Mouse (Mus musculus) stomach, embryonic 15.5 days (tissue): ENCODE results near the gene Rfx1. TPM values are rescaled to one million over a fixed set of nuclear protein-coding genes. Genes with fewer than 3 reads are reported as not detected.

ENCODE experiments used
- ATAC-seq: fragments of 200-750 bp; cut with Nextera tagmentation; 2 replicates; pipeline ENCODE4 v1.8.0; 2017; ENCODE audit warnings: low read depth, moderate number of reproducible peaks, moderate TSS enrichment; ENCODE audit not compliant: insufficient read depth, low FRiP score
- H3K27ac ChIP-seq: fragments of 300-500 bp; sonication (generic); 2 replicates; pipeline ENCODE4 v1.5.1; 2015; ENCODE audit warnings: mild to moderate bottlenecking, inconsistent platforms
- H3K27me3 ChIP-seq: fragments of 300-500 bp; sonication (generic); replicated peaks from 2 replicates; pipeline ENCODE4 v1.6.1; 2015; ENCODE audit warnings: inconsistent platforms
- H3K36me3 ChIP-seq: fragments of 300-500 bp; sonication (generic); 2 replicates; pipeline ENCODE4 v1.6.1; 2015; ENCODE audit warnings: inconsistent platforms
- H3K4me1 ChIP-seq: fragments of 300-500 bp; sonication (generic); 2 replicates; pipeline ENCODE4 v1.6.1; 2015; ENCODE audit warnings: inconsistent platforms
- H3K4me2 ChIP-seq: fragments of 300-500 bp; sonication (generic); 2 replicates; pipeline ENCODE4 v1.6.1; 2015; ENCODE audit warnings: mild to moderate bottlenecking, inconsistent platforms
- H3K4me3 ChIP-seq: fragments of 300-500 bp; sonication (generic); replicated peaks from 2 replicates; pipeline ENCODE4 v1.5.1; 2015; ENCODE audit warnings: inconsistent platforms
- H3K9ac ChIP-seq: fragments of 300-500 bp; sonication (generic); 2 replicates; pipeline ENCODE4 v1.6.1; 2015; ENCODE audit warnings: inconsistent platforms
- H3K9me3 ChIP-seq: fragments of 300-500 bp; sonication (generic); 2 replicates; pipeline ENCODE4 v1.6.1; 2016; ENCODE audit warnings: inconsistent platforms
- WGBS: fragments of 180-500 bp; shearing (Covaris S2); methylation state at CpG from one replicate; pipeline ENCODE4 v1.1.7; 2015; 5-methylcytosine and 5-hydroxymethylcytosine counted together
- polyA plus RNA-seq: library from polyadenylated mRNA; unstranded; fragments of >200 nt; fragmentation: Nextera tagmentation; extraction: Ambion mirVana; gene quantifications from 2 replicates; pipeline ENCODE4 v1.2.1, GENCODE M21; 2015

Rfx1 gene
- polyA plus RNA-seq, 1 experiment from 2014 or later: 8.0 TPM

DNA sequence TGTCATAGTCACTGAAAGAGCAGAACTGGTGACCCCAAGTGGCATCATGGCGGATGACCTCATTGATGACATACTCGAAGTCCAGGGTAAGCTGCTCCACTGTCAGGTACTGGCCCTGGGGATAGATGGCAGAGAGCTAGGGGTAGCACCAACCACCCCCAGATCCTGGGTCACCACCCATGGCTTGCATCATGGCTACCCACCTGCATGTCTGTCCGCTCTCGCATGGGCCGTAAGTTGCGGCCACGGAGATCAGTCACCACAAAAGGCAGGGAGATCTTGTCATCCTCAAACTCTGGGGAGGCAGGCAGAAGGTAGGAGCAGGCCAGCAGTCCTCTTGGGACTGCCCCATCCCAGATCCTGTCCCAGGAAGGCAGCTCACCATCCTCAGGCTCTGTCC, 31.7 kb downstream of the Rfx1 start:
- Histone ChIP-seq H3K9me3 (no peaks in the 10 kb centered on the region), H3K4me1 (peaks cover 6% of the 10 kb centered on the region; the same call in 1 of the 2 replicates), H3K27me3 (no peaks in the 10 kb centered on the region), H3K4me2 (no peak overlapping the region), H3K4me3 (no peak overlapping the region), H3K36me3 (peaks cover 54% of the 10 kb centered on the region), H3K9ac (no peak overlapping the region), H3K27ac (no peak overlapping the region)
- WGBS: 94% methylated on average over 7 of the region's 7 CpGs
- no peak for ATAC-seq

DNA sequence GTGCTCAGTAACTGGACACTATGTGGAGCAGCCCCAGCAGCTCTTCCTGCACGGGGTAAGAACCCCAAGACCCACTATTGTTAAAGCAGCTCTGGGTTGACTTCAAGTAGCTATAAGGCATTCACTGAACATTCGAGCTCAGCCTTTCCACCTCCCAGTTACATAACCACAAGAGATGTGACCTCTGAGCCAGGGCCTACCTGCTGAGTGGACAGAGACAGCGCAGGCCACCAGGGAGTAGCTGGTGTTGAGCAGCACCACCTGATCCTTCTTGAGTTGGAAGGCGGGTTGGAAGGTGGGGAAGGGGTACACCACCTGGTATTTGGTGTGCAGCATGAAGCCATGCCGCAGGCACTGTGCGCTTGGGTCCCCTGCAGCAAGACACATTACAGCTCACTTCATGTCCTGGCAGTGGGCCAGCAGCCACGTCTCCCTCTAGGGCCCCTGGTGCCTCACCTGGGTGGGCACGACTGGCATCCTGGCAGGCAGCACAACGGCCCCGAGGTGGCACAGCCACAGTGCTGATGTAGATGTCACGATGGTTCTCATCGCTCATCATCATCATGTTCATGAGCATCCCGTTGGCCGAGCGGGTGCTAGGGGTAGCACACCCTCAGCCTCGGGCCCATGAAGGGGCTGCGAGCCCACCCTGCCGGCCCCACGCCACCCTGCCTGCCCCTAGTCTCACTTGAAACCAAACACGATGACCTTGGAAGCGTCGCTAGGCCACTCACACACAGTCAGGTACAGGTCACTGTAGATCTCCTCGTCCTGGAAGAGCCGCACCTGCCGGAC, 35.0 kb downstream of the Rfx1 start:
- Histone ChIP-seq H3K9ac (no peak overlapping the region), H3K27ac (no peak overlapping the region), H3K27me3 (no peaks in the 10 kb centered on the region), H3K4me1 (peaks cover 14% of the 10 kb centered on the region), H3K9me3 (no peaks in the 10 kb centered on the region), H3K4me3 (no peak overlapping the region), H3K36me3 (peaks cover 28% of the 10 kb centered on the region), H3K4me2 (no peak overlapping the region)
- whole genome bisulfite sequencing: 91% methylated on average over 25 of the region's 25 CpGs
- no peak for ATAC-seq

DNA sequence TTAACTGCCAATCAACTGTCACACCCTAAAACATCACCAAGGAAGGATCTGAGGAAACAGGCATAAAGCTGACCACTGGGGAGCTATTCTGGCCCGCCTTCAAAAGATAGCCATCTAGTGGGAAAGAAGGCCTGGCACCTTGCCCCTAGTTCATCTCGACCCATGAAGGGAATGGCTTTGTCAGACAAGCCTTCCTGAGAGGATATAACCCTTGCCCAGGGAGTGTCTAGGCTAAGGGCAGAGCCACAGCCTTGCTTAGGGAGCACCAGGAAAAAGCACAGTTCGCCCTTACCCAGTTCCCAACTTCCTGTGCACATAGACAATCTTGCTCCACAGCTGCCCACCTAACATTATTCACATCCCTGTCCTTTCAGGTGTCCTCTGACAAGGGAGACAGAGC, 37.0 kb downstream of the Rfx1 start:
- Histone ChIP-seq H3K4me3 (peak overlapping the region; percentile 81), H3K9ac (peak overlapping the region; percentile 61), H3K27ac (peak overlapping the region; percentile 86; the same call in 1 of the 2 replicates), H3K27me3 (no peaks in the 10 kb centered on the region), H3K9me3 (no peaks in the 10 kb centered on the region), H3K36me3 (peaks cover 9% of the 10 kb centered on the region), H3K4me2 (peak overlapping the region; percentile 71), H3K4me1 (peaks cover 14% of the 10 kb centered on the region)
- 40% methylated on average over 3 of the region's 3 CpGs for WGBS
- ATAC-seq: no peak

DNA sequence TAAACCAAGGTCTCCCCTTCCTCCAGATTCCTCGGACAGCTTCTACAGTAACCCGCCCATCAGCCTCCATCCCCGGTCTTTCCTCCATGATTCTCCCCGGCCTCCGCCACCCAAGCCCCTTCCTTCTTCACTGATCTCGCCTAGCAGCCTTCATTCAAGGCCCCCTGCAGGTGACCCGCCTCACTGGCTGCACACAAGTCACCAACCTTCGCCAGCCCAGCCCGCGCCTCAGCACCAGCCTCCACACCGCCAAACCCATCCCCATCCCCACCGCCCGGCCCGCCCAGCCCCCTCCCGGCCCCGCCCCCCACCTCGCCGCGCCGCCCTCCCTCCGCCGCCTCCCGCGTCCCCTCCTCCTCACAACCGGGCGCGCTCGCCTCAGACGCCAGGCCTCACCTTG, 37.6 kb downstream of the Rfx1 start:
- Histone ChIP-seq H3K9ac (peak overlapping the region; percentile 61), H3K4me3 (peak overlapping the region; percentile 81), H3K4me2 (peak overlapping the region; percentile 71), H3K9me3 (no peaks in the 10 kb centered on the region), H3K27ac (peak overlapping the region; percentile 86), H3K36me3 (peaks cover 8% of the 10 kb centered on the region), H3K4me1 (peaks cover 14% of the 10 kb centered on the region), H3K27me3 (no peaks in the 10 kb centered on the region)
- ATAC-seq: peak; percentile 61
- 2% methylated on average over 25 of the region's 29 CpGs for WGBS

DNA sequence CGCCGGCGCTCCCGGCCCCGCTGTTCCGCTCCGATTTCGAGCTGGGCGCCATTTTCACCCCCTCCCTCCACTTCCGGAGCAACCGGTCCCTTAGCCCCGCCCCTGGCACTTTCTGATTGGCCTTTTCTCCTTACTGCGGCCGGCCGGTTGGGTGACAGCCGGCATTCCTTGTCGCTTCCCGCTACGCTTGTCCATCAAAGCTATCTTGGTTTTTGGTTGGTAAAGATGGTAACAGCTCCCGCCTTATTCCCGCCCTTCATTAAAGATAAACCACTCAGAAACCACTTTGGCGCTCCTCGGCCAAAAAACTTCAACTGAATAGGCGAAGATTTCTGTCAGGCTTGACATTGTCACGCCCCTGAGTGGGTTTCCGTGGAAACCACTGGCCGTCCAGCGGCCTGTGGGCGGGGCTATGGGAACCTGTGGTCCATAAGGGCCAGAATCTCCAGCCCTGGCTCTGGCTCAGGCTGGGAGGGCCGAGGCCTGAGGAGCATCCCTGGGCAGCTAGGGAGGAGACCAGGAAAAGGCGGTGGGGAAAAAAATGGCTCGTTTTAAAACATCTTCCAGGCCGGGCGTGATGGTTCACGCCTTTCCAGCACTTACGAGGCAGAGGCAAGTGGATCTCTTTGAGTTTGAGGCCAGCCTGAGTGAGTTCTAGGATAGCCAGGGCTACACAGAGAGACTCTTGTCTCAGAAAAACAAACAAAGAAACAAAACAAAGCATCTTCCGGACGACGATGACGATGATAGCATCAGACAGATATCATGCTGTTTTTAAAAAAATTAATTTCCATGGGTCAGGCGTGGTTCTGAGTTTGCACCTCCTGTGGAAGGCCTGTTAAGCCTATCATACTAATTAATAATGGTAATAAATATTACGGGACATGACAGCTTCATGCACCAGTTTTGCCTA, 38.3 kb downstream of the Rfx1 start, which contains the start of gene Dcaf15:
Gene Dcaf15, minus strand, starts transcription at position 72 of the 913 bp plus-strand sequence.
- Histone ChIP-seq H3K4me3 (peak within 1 kb of the TSS; percentile 81), H3K4me2 (peak within 1 kb of the TSS; percentile 71), H3K4me1 (peaks cover 14% of the 10 kb centered on the region), H3K9ac (peak within 1 kb of the TSS; percentile 61), H3K27ac (peak within 1 kb of the TSS; percentile 86), H3K9me3 (no peaks in the 10 kb centered on the region), H3K36me3 (peaks cover 8% of the 10 kb centered on the region), H3K27me3 (no peaks in the 10 kb centered on the region)
- WGBS: 8% methylated on average over 42 of the region's 42 CpGs
- ATAC-seq: peak; percentile 98

DNA sequence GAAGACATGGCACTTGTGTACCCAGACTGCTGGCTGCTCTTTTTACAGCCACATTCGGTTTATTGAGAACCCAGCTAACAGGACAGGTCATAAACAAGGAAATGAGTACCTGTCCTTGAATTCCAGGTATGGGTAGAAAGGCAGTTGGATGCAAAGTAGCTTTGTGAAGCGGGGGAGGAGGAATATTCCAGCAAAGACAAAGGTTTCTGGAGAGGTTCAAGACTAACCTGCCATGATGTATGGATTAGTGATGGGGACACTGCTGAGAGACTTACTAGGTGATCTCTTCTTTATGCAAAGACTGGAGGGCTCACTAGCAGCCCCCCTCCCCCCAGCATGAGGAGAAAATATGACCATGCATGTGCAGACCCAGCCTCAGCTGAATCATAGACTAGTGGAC, 39.0 kb downstream of the Rfx1 start:
- Histone ChIP-seq H3K4me2 (no peak overlapping the region), H3K27ac (no peak overlapping the region), H3K27me3 (no peaks in the 10 kb centered on the region), H3K4me3 (no peak overlapping the region), H3K9ac (no peak overlapping the region), H3K36me3 (peaks cover 8% of the 10 kb centered on the region), H3K9me3 (no peaks in the 10 kb centered on the region), H3K4me1 (peaks cover 14% of the 10 kb centered on the region)
- 80% methylated on average over 2 of the region's 2 CpGs for WGBS
- ATAC-seq: no peak

DNA sequence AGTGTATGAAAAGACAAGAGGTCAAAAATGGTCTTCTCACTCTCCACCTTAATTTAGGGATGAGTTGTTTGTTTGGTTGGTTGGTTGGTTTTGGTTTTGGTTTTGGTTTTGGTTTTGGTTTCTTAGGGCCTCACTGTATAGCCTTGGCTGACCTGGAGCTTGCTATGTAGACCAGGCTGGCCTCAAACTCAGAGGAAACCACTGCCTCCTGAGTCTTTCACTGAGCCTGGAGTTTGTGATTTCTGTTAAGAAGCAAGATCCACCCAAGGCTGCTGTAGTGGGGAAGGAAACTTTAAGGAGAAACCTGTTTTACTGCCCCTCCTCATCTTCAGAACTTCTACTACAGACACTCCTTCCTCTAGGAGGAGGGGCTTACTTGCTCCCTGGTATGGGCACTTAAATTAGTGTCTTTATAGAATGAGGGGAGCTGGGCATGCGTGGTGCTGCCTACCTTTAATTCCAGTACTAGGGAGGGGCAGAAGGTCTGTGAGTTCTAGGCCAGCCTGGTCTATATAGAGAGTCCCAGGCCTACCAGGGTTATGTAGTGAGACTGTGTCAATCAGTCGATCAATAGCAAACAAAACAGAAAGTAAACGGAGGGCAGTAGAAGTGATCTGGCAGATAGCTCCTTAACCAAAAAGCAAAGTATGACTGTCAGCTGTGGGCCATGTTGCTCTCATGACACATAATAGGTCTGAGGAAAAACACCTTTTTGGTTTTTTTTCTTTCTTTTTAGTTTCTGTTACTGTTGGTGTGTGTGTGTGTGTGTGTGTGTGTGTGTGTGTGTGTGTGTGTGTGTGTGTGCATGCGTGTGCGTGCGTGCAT, 39.8 kb downstream of the Rfx1 start:
- peaks cover 6% of the 10 kb centered on the region for H3K36me3 ChIP-seq
- peaks cover 14% of the 10 kb centered on the region for H3K4me1 ChIP-seq
- H3K4me3 ChIP-seq: no peak overlapping the region
- H3K9me3 ChIP-seq: no peaks in the 10 kb centered on the region
- H3K27me3 ChIP-seq: no peaks in the 10 kb centered on the region
- no peak for ATAC-seq
- WGBS: 81% methylated on average over 6 of the region's 6 CpGs
- no peak overlapping the region for H3K27ac ChIP-seq
- no peak overlapping the region for H3K9ac ChIP-seq
- H3K4me2 ChIP-seq: no peak overlapping the region

DNA sequence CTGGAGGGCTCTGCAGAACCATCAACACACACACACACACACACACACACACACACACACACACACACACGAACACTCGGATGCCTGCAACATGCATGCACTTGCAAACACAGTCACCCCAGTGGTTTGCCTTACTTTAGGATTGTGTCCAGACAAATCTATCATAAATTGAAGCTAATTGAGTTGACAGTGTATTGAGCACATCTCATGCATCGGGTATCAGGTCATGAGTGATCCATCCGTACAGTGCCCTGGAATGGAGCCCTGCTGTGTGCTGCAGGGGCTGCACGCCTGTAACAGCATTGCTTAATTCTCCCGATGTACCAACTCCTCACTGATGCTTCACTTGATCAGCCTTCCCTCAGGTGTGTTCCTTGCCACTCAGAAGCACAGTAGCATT, 49.0 kb downstream of the Rfx1 start:
- no peak overlapping the region for H3K4me3 ChIP-seq
- H3K4me2 ChIP-seq: no peak overlapping the region
- H3K27ac ChIP-seq: no peak overlapping the region
- no peak for ATAC-seq
- no peaks in the 10 kb centered on the region for H3K9me3 ChIP-seq
- H3K27me3 ChIP-seq: no peaks in the 10 kb centered on the region
- no peaks in the 10 kb centered on the region for H3K4me1 ChIP-seq
- H3K36me3 ChIP-seq: no peaks in the 10 kb centered on the region
- H3K9ac ChIP-seq: no peak overlapping the region
- 84% methylated on average over 6 of the region's 6 CpGs for WGBS

DNA sequence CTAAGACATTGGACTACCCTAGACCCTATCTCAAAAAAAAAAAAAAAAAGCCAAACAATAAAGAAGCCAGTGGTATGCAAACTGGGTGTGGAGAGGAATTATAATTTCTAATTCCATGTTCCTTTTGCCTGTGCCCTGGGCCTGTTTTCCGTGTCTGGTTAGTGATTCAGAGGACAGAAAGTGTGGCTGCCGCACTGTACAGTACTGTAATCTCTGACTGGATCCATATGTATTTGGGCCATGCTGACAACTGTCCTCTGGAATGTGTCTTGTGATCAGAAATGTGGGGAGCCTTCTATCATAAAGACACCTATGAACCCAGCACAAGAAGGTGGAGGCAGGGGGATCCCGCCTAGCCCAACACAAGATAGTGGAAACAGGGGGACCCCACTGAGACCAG, 55.5 kb downstream of the Rfx1 start:
- Histone ChIP-seq H3K4me1 (no peaks in the 10 kb centered on the region), H3K9me3 (no peaks in the 10 kb centered on the region), H3K27ac (no peak overlapping the region), H3K27me3 (no peaks in the 10 kb centered on the region), H3K36me3 (no peaks in the 10 kb centered on the region), H3K4me3 (no peak overlapping the region), H3K9ac (no peak overlapping the region), H3K4me2 (no peak overlapping the region)
- WGBS: 76% methylated on average over 3 of the region's 3 CpGs
- ATAC-seq: no peak

DNA sequence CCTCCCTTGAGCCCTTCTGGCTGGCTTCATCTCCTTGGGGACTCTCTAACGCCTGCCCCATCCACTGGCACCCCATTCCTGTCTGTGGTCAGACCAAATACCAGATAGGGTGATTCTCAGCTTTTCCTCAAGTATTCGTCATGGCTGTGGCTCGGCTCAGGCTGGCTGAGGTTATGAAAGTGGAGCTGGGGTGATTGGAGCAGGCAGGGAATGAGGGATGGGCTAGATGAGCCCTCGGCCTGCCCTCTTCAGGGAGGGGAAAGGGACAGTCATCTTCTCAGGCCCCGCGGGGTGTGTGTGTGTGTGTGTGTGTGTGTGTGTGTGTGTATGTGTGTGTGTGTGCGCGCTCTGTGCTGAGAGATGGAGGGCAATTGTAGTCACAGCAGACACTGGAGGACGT, 59.0 kb downstream of the Rfx1 start, which contains the start of gene Podnl1:
Gene Podnl1, plus strand, starts transcription at position 334 of the 400 bp plus-strand sequence.
- WGBS: 37% methylated on average over 9 of the region's 9 CpGs
- Histone ChIP-seq H3K9ac (no peak within 1 kb of the TSS), H3K27me3 (no peaks in the 10 kb centered on the region), H3K27ac (no peak within 1 kb of the TSS), H3K4me1 (no peaks in the 10 kb centered on the region), H3K36me3 (no peaks in the 10 kb centered on the region), H3K4me3 (no peak within 1 kb of the TSS), H3K9me3 (no peaks in the 10 kb centered on the region), H3K4me2 (no peak within 1 kb of the TSS)
- ATAC-seq: no peak

DNA sequence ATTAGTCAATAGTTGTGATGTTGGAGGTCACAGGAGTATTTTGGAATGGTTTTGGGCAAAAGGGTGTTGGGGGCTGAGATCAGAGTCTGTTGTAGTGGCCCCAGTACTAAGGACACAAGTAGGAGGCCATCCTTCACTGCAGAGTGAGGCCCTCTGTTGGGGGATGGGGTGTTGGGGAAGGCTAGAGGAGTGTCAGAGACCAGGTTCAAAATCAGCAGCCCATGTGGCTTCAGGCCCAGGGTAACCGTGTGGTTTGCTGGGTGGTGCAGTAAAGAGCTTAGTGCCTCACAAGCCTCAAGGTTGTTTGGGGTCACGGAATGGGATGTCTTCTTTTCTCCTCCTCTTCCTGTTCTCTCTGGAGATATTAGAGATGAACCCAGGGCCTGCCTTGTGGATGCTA, 60.1 kb downstream of the Rfx1 start:
- no peak overlapping the region for H3K9ac ChIP-seq
- WGBS: 63% methylated on average over 2 of the region's 2 CpGs
- no peaks in the 10 kb centered on the region for H3K9me3 ChIP-seq
- ATAC-seq: no peak
- no peaks in the 10 kb centered on the region for H3K4me1 ChIP-seq
- no peaks in the 10 kb centered on the region for H3K27me3 ChIP-seq
- H3K4me3 ChIP-seq: no peak overlapping the region
- no peak overlapping the region for H3K4me2 ChIP-seq
- no peaks in the 10 kb centered on the region for H3K36me3 ChIP-seq
- H3K27ac ChIP-seq: no peak overlapping the region
